25 mouse cellular contexts compared by ENCODE assay signal in genomic region chr3:12020181-12020580, GRCm38 (mm10).
"Had no signal": no experiment of that assay in that cellular context is flagged by ENCODE, and none has a peak within 500 bp of the region (broad histone marks: within the 10 kb centered on the region; RNA-seq: fewer than 3 reads in every experiment).

No protein-coding gene starts in this region.

- H3K36me3 ChIP-seq: heart, embryonic 10.5 days; heart, embryonic 12.5 days; hindbrain, embryonic 10.5 days; hindbrain, embryonic 13.5 days; hindbrain, embryonic 15.5 days; intestine, embryonic 15.5 days; limb, embryonic 10.5 days; limb, embryonic 12.5 days; liver, embryonic 13.5 days; liver, embryonic 15.5 days had no signal

- H3K9me3 ChIP-seq: heart, embryonic 10.5 days; heart, embryonic 12.5 days; hindbrain, embryonic 10.5 days; hindbrain, embryonic 13.5 days; hindbrain, embryonic 15.5 days; intestine, embryonic 15.5 days; limb, embryonic 10.5 days; limb, embryonic 12.5 days; liver, embryonic 15.5 days had no signal

- DNase-seq: gastrocnemius, postnatal 14 days; gastrocnemius, postnatal 36 days; heart, adult 18-20 months; heart, postnatal 10 days; heart, postnatal 4 days; kidney, adult 18-20 months; kidney, adult 8-10 months; kidney, postnatal 10 days; kidney, postnatal 25 days; kidney, postnatal 4 days; liver; liver, embryonic 13.5 days had no signal

- H3K9ac ChIP-seq: heart, embryonic 12.5 days; hindbrain, embryonic 13.5 days; hindbrain, embryonic 15.5 days; intestine, embryonic 15.5 days; limb, embryonic 12.5 days; liver, embryonic 13.5 days; liver, embryonic 15.5 days had no signal

- H3K27ac ChIP-seq: heart, embryonic 10.5 days; hindbrain, embryonic 10.5 days; hindbrain, embryonic 13.5 days; hindbrain, embryonic 15.5 days; intestine, embryonic 15.5 days; layer of hippocampus, adult 2 months; limb, embryonic 10.5 days; limb, embryonic 12.5 days; liver, embryonic 13.5 days; liver, embryonic 15.5 days had no signal

- ATAC-seq: inflammation-experienced regulatory T-cells, adult 6 months; intestine, embryonic 15.5 days; intestine, postnatal 0 days had no signal

- H3K4me2 ChIP-seq: heart, embryonic 12.5 days; hindbrain, embryonic 13.5 days; hindbrain, embryonic 15.5 days; intestine, embryonic 15.5 days; limb, embryonic 12.5 days; liver, embryonic 11.5 days; liver, embryonic 13.5 days; liver, embryonic 15.5 days had no signal

- H3K27me3 ChIP-seq: heart, embryonic 12.5 days; hindbrain, embryonic 13.5 days; hindbrain, embryonic 15.5 days; intestine, embryonic 15.5 days; limb, embryonic 12.5 days; liver, embryonic 13.5 days; liver, embryonic 15.5 days had no signal

- H3K4me3 ChIP-seq: heart, embryonic 10.5 days; heart, embryonic 12.5 days; hindbrain, embryonic 10.5 days; hindbrain, embryonic 13.5 days; hindbrain, embryonic 15.5 days; intestine, embryonic 15.5 days; layer of hippocampus, adult 2 months; limb, embryonic 10.5 days; limb, embryonic 12.5 days; liver, embryonic 13.5 days; liver, embryonic 15.5 days had no signal

- H3K4me1 ChIP-seq: heart, embryonic 10.5 days; heart, embryonic 12.5 days; hindbrain, embryonic 10.5 days; hindbrain, embryonic 13.5 days; hindbrain, embryonic 15.5 days; intestine, embryonic 15.5 days; limb, embryonic 10.5 days; limb, embryonic 12.5 days; liver, embryonic 13.5 days; liver, embryonic 15.5 days had no signal
